Mouse (Mus musculus): ENCODE results near the gene Olfr749. TPM values are rescaled to one million over a fixed set of nuclear protein-coding genes. Genes with fewer than 3 reads are reported as not detected.

Olfr749 gene
- total RNA-seq (2012; rRNA removed) (not detected in 2 replicates), polyA plus RNA-seq (2012; ENCODE audit: insufficient read depth in 1 of 2, insufficient read length in 2 of 2, low read depth in 1 of 2, low replicate concordance in 2 of 2, missing spikeins in 1 of 2) (not detected)

GRCm38 (mm10) chr14:50744994-50745393 is at the start of gene Olfr749:
Gene Olfr749 (minus strand): TSS chr14:50745094.
- Histone ChIP-seq H3K27me3 (ENCODE audit: control insufficient read depth in 1 of 2, insufficient read depth in 2 of 2, low read length in 2 of 2) (no peaks in the 10 kb centered on the region), H3K9me3 (replicated peaks; ENCODE audit: insufficient read depth, low read length) (no peaks in the 10 kb centered on the region), H3K4me3 (ENCODE audit: control insufficient read depth in 1 of 2, insufficient read depth in 1 of 2, low read depth in 2 of 2, low read length in 2 of 2) (no peak within 1 kb of the TSS), H3K4me1 (ENCODE audit: control insufficient read depth in 1 of 2, insufficient read depth in 2 of 2, low read length in 2 of 2) (no peaks in the 10 kb centered on the region), H3K27ac (ENCODE audit: control insufficient read depth, low read depth, low read length) (no peak within 1 kb of the TSS), H3K9ac (ENCODE audit: control insufficient read depth, low read depth, low read length, poor library complexity, severe bottlenecking) (no peak within 1 kb of the TSS), H3K79me2 (ENCODE audit: control insufficient read depth, insufficient read depth, low read length, poor library complexity) (no peaks in the 10 kb centered on the region), H3K36me3 (ENCODE audit: control insufficient read depth in 1 of 2, insufficient read depth in 2 of 2, low read length in 2 of 2) (no peaks in the 10 kb centered on the region)
- no peak for DNase-seq (ENCODE audit: low read depth, low spot score)
- TF ChIP-seq MXI1 (IDR thresholded peaks at IDR 0.05; ENCODE audit: low read depth, low read length) (no peak), RAD21 (IDR thresholded peaks at IDR 0.05; ENCODE audit: low read depth, low read length) (no peak), UBTF (IDR thresholded peaks at IDR 0.05; ENCODE audit: borderline replicate concordance, insufficient read depth, low read depth, low read length) (no peak), MYC (IDR thresholded peaks at IDR 0.05; ENCODE audit: low read depth, low read length) (no peak), HCFC1 (IDR thresholded peaks at IDR 0.05; ENCODE audit: low read depth, low read length) (no peak), ZNF384 (IDR thresholded peaks at IDR 0.05; ENCODE audit: low read depth, low read length) (no peak), TCF12 (IDR thresholded peaks at IDR 0.05; ENCODE audit: low read depth, low read length) (no peak), ETS1 (IDR thresholded peaks at IDR 0.05; ENCODE audit: low read depth, low read length) (no peak), RCOR1 (IDR thresholded peaks at IDR 0.05; ENCODE audit: low read depth, low read length) (no peak), CTCF (IDR thresholded peaks at IDR 0.05 in 2 of 3, conservative IDR thresholded peaks at IDR 0.05 in 1 of 3; ENCODE audit: control insufficient read depth in 1 of 3, insufficient read depth in 1 of 3, low read depth in 2 of 3, low read length in 3 of 3, poor library complexity in 1 of 3, severe bottlenecking in 1 of 3) (no peak), E2F4 (IDR thresholded peaks at IDR 0.05; ENCODE audit: borderline replicate concordance, low read depth, low read length) (no peak), SIN3A (IDR thresholded peaks at IDR 0.05; ENCODE audit: low read length) (no peak), NELFE (IDR thresholded peaks at IDR 0.05; ENCODE audit: low read depth, low read length) (no peak), NRF1 (IDR thresholded peaks at IDR 0.05; ENCODE audit: insufficient read depth, low read depth, low read length, poor library complexity, severe bottlenecking) (no peak), EP300 (IDR thresholded peaks at IDR 0.05; ENCODE audit: low read depth in 1 of 2, low read length in 2 of 2) (no peak), GATA1 (IDR thresholded peaks at IDR 0.05; ENCODE audit: low read depth, low read length) (no peak), USF2 (IDR thresholded peaks at IDR 0.05; ENCODE audit: borderline replicate concordance in 1 of 2, insufficient read depth in 1 of 2, low read depth in 1 of 2, low read length in 2 of 2) (no peak)

GRCm38 (mm10) chr14:50788157-50788556 is 43.3 kb upstream of the Olfr749 start:
- Histone ChIP-seq H3K79me2 (ENCODE audit: control insufficient read depth, insufficient read depth, low read length, poor library complexity) (no peaks in the 10 kb centered on the region; the same call in 1 of the 2 replicates), H3K4me1 (ENCODE audit: control insufficient read depth in 1 of 2, insufficient read depth in 2 of 2, low read length in 2 of 2) (peaks cover 0 to 5% of the 10 kb centered on the region in 2 experiments; a peak in 2 of 4 replicates), H3K27me3 (ENCODE audit: control insufficient read depth in 1 of 2, insufficient read depth in 2 of 2, low read length in 2 of 2) (no peaks in the 10 kb centered on the region), H3K9me3 (replicated peaks; ENCODE audit: insufficient read depth, low read length) (no peaks in the 10 kb centered on the region), H3K4me3 (ENCODE audit: control insufficient read depth in 1 of 2, insufficient read depth in 1 of 2, low read depth in 2 of 2, low read length in 2 of 2) (no peak overlapping the region), H3K9ac (ENCODE audit: control insufficient read depth, low read depth, low read length, poor library complexity, severe bottlenecking) (no peak overlapping the region), H3K36me3 (ENCODE audit: control insufficient read depth in 1 of 2, insufficient read depth in 2 of 2, low read length in 2 of 2) (peaks cover 4 to 9% of the 10 kb centered on the region in 2 experiments), H3K27ac (ENCODE audit: control insufficient read depth, low read depth, low read length) (no peak overlapping the region)
- TF ChIP-seq NELFE (IDR thresholded peaks at IDR 0.05; ENCODE audit: low read depth, low read length), result no peak
- no peak for TF ChIP-seq ELF1 (IDR thresholded peaks at IDR 0.05; ENCODE audit: low read depth, low read length)
- TF ChIP-seq SMC3 (IDR thresholded peaks at IDR 0.05; ENCODE audit: low read depth, low read length), result 0 out of 2 replicates have a peak, but pooled peaks have one; percentile 22
- no peak for TF ChIP-seq E2F4 (IDR thresholded peaks at IDR 0.05; ENCODE audit: borderline replicate concordance, low read depth, low read length)
- TF ChIP-seq POLR2AphosphoS2 (IDR thresholded peaks at IDR 0.05; ENCODE audit: low read length), result peak; percentile 42
- TF ChIP-seq CTCF (IDR thresholded peaks at IDR 0.05 in 2 of 3, conservative IDR thresholded peaks at IDR 0.05 in 1 of 3; ENCODE audit: control insufficient read depth in 1 of 3, insufficient read depth in 1 of 3, low read depth in 2 of 3, low read length in 3 of 3, poor library complexity in 1 of 3, severe bottlenecking in 1 of 3), result peak in 2 of 3 experiments; percentile 29 to 53; a peak in 3 of 6 replicates
- peak; percentile 64 for DNase-seq (ENCODE audit: low read depth, low spot score)
